Mouse (Mus musculus) stomach, embryonic 14.5 days (tissue): ENCODE measurements around the gene Akr1b3. TPM values are rescaled to one million over a fixed set of nuclear protein-coding genes. Genes with fewer than 3 reads are reported as not detected.

Experiments used
- ATAC-seq: fragments of 200-750 bp; cut with Nextera tagmentation; 2 replicates; pipeline ENCODE4 v1.8.0; 2017; ENCODE audit warnings: low read depth, moderate TSS enrichment; ENCODE audit not compliant: insufficient number of reproducible peaks, insufficient read depth, low FRiP score
- H3K27ac ChIP-seq: fragments of 300-500 bp; sonication (generic); 2 replicates; pipeline ENCODE4 v1.5.1; 2014; ENCODE audit warnings: mild to moderate bottlenecking, low read length, moderate library complexity, mixed read lengths
- H3K27me3 ChIP-seq: fragments of 300-500 bp; sonication (generic); 2 replicates; pipeline ENCODE4 v1.6.1; 2014; ENCODE audit warnings: low read length, control low read depth, mixed read lengths; ENCODE audit not compliant: control insufficient read depth, insufficient read depth
- H3K36me3 ChIP-seq: fragments of 300-500 bp; sonication (generic); 2 replicates; pipeline ENCODE4 v1.6.1; 2014; ENCODE audit warnings: mild to moderate bottlenecking, control low read depth, low read length, moderate library complexity, mixed read lengths; ENCODE audit not compliant: control insufficient read depth, insufficient read depth
- H3K4me1 ChIP-seq: fragments of 300-500 bp; sonication (generic); 2 replicates; pipeline ENCODE4 v1.6.1; 2014; ENCODE audit warnings: low read length, control low read depth, mixed read lengths; ENCODE audit not compliant: control insufficient read depth, insufficient read depth
- H3K4me2 ChIP-seq: fragments of 300-500 bp; sonication (generic); replicated peaks from 2 replicates; pipeline ENCODE4 v1.6.1; 2014; ENCODE audit warnings: low read depth, low read length, control low read depth
- H3K4me3 ChIP-seq: fragments of 300-500 bp; sonication (generic); 2 replicates; pipeline ENCODE4 v1.5.1; 2014; ENCODE audit warnings: low read depth, low read length, control low read depth
- H3K9ac ChIP-seq: fragments of 300-500 bp; sonication (generic); replicated peaks from 2 replicates; pipeline ENCODE4 v1.6.1; 2014; ENCODE audit warnings: low read depth, mild to moderate bottlenecking, control low read depth, low read length, moderate library complexity, mixed read lengths
- H3K9me3 ChIP-seq: fragments of 300-500 bp; sonication (generic); 2 replicates; pipeline ENCODE4 v1.6.1; 2016; ENCODE audit warnings: low read depth, low read length, control low read depth; ENCODE audit not compliant: control insufficient read depth
- WGBS: fragments of 180-500 bp; shearing (Covaris S2); extraction: QIAGEN DNeasy Blood & Tissue Kit; methylation state at CpG from one replicate; pipeline ENCODE4 v1.1.7; 2014; 5-methylcytosine and 5-hydroxymethylcytosine counted together
- polyA plus RNA-seq: library from polyadenylated mRNA; unstranded; fragments of >200 nt; fragmentation: Nextera tagmentation; extraction: Ambion mirVana; gene quantifications from 2 replicates; pipeline ENCODE4 v1.2.1, GENCODE M21; 2014

Akr1b3 gene
- polyA plus RNA-seq, 1 experiment from 2014 or later, result 130 TPM

DNA sequence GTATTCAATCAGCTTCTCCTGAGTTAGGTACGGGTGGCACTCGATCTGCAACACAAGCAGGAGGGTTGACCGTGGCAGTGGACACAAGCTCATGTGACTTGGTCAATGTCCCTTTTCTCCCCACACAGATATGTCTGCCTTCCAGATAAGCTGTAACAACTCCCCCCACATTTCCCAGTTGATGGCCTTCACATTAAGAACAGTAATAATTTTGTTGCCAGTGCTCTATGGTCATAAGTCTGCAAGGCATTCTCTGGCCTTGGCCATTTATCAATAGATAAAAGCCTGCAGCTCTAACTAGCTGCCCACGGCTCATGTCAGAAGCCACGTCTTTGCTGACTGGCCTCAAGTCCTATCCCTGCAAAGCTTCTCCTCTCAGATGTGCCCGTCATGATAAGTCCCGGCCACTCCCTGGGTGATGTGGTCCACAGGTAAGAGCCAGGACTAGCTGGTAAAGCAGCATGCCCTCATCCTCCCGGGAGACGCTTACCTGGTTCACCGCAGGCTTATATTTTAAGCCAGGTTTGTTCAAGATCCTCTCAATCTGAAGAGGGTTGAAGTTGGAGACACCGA lies 7.2 kb downstream of the Akr1b3 start:
- H3K36me3 ChIP-seq, result peaks cover 17% of the 10 kb centered on the region; the same call in 1 of the 2 replicates
- ATAC-seq, result no peak
- no peak overlapping the region for H3K9ac ChIP-seq
- H3K27ac ChIP-seq, result no peak overlapping the region
- H3K9me3 ChIP-seq, result no peaks in the 10 kb centered on the region
- 92% methylated on average over 11 of the region's 11 CpGs for WGBS
- H3K27me3 ChIP-seq, result no peaks in the 10 kb centered on the region
- H3K4me2 ChIP-seq, result no peak overlapping the region
- H3K4me3 ChIP-seq, result no peak overlapping the region
- H3K4me1 ChIP-seq, result no peaks in the 10 kb centered on the region

GRCm38 (mm10) chr6:34309526-34309925 lies 7.8 kb downstream of the Akr1b3 start:
- WGBS, result 87% methylated on average over 6 of the region's 6 CpGs
- H3K27ac ChIP-seq, result no peak overlapping the region
- H3K27me3 ChIP-seq, result no peaks in the 10 kb centered on the region
- H3K4me2 ChIP-seq, result no peak overlapping the region
- H3K9me3 ChIP-seq, result no peaks in the 10 kb centered on the region
- H3K36me3 ChIP-seq, result peaks cover 17% of the 10 kb centered on the region; the same call in 1 of the 2 replicates
- no peak overlapping the region for H3K4me3 ChIP-seq
- ATAC-seq, result no peak
- H3K9ac ChIP-seq, result no peak overlapping the region
- no peaks in the 10 kb centered on the region for H3K4me1 ChIP-seq

DNA sequence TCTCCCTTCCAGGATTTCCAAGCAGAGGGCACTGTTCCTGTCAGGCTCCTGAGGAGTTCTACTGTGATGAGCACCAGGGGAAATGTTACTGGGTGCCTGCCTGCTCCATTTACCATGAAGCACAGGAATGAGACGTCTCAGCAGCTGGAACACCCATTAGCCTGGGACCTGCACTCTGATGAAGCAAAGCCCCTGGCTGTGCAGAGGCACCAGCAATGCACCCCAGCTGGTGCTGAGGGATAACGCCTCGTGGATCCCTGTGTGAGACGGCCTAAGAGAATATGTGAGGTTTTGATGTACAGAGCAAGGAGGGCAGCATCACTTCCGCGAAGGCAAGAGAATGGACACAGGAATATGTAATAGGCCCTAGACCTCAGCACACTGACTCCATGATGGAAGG lies 10.5 kb downstream of the Akr1b3 start:
- no peaks in the 10 kb centered on the region for H3K9me3 ChIP-seq
- no peak overlapping the region for H3K27ac ChIP-seq
- WGBS, result 86% methylated on average over 6 of the region's 6 CpGs
- H3K27me3 ChIP-seq, result no peaks in the 10 kb centered on the region
- ATAC-seq, result no peak
- no peak overlapping the region for H3K4me2 ChIP-seq
- H3K4me3 ChIP-seq, result no peak overlapping the region
- peaks cover 17% of the 10 kb centered on the region; the same call in 1 of the 2 replicates for H3K36me3 ChIP-seq
- H3K4me1 ChIP-seq, result no peaks in the 10 kb centered on the region
- no peak overlapping the region for H3K9ac ChIP-seq

DNA sequence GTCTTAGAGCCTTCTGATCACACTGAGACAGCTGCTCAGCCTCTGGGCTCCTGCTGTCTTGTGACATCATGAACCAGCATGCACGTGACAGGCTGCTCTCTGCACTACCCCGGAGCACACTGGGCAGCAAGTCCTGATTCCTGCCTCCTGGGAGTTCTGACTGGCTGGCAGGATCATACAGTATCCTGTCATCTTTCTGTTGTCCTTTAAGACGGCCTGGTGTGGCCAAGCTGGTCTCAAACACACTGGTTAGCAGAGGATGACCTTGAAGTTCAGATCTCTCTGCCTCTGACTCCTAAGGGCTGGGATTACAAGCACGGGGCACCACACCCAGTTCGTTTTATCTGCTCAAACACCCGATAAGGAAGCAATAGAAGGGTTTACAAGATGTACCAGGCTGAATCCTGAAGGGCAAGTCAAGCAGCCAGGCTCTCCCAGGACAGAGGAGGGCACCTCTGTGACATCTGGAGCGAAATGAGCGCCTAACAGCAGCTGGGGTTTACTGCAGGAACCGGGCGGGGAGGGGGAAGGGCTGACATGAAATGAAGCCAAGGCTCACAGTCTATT lies 12.5 kb downstream of the Akr1b3 start:
- ATAC-seq, result no peak
- H3K36me3 ChIP-seq, result peaks cover 11% of the 10 kb centered on the region; the same call in 1 of the 2 replicates
- H3K4me2 ChIP-seq, result no peak overlapping the region

GRCm38 (mm10) chr6:34297055-34297454 lies 20.2 kb downstream of the Akr1b3 start:
- Histone ChIP-seq H3K27me3 (no peaks in the 10 kb centered on the region), H3K27ac (no peak overlapping the region), H3K4me3 (no peak overlapping the region), H3K9ac (no peak overlapping the region), H3K4me1 (no peaks in the 10 kb centered on the region), H3K4me2 (no peak overlapping the region), H3K36me3 (no peaks in the 10 kb centered on the region), H3K9me3 (no peaks in the 10 kb centered on the region)
- ATAC-seq, result no peak
- WGBS, result 89% methylated on average over 3 of the region's 3 CpGs

More for the DNA sequence above, 12.5 kb downstream of the Akr1b3 start:
- H3K9ac ChIP-seq, result no peak overlapping the region
- H3K4me3 ChIP-seq, result no peak overlapping the region
- no peaks in the 10 kb centered on the region for H3K27me3 ChIP-seq
- 73% methylated on average over 10 of the region's 10 CpGs for WGBS
- no peaks in the 10 kb centered on the region for H3K9me3 ChIP-seq
- no peaks in the 10 kb centered on the region for H3K4me1 ChIP-seq
- H3K27ac ChIP-seq, result no peak overlapping the region

GRCm38 (mm10) chr6:34295437-34295836 lies 21.8 kb downstream of the Akr1b3 start:
- no peaks in the 10 kb centered on the region for H3K9me3 ChIP-seq
- WGBS, result 90% methylated on average over 9 of the region's 9 CpGs
- no peak overlapping the region for H3K9ac ChIP-seq
- H3K36me3 ChIP-seq, result no peaks in the 10 kb centered on the region
- H3K27me3 ChIP-seq, result no peaks in the 10 kb centered on the region
- no peak for ATAC-seq
- H3K27ac ChIP-seq, result no peak overlapping the region
- H3K4me3 ChIP-seq, result no peak overlapping the region
- no peaks in the 10 kb centered on the region for H3K4me1 ChIP-seq
- no peak overlapping the region for H3K4me2 ChIP-seq

GRCm38 (mm10) chr6:34292882-34293487 lies 24.3 kb downstream of the Akr1b3 start:
- 29% methylated on average over 9 of the region's 9 CpGs for WGBS
- no peaks in the 10 kb centered on the region for H3K36me3 ChIP-seq

DNA sequence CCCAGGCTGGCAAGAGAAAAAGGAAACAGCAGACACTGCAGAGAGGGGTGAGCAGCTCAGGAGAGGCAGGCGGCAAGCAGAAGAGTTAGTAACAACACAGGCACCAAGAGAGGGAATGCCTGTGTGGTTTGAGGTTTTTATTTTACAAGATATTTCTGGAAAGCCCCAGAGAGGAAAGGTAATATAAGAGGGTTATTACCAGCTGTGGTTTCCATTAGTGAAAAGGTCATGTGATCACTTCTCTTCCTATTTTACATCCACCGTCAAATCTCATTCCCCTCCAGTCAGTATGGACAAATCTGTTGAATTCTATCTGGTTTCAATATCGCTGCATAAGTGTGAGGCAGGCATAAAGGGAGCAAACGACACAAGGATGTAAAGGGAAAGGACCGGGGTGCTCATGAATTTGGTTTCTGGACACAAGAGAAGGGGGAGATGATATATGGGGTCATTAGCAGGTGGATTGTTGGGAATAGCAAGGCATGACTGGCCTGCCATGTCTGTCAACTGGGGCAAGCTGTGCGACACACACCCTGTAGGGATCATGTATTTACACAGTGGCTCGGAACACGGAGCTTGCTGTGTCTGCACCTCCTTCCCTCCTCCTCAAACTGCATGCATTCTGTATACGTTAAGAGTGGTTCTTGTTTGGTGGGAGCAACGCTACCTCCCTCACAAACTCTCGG lies 24.9 kb downstream of the Akr1b3 start:
- no peak overlapping the region for H3K27ac ChIP-seq

More at GRCm38 (mm10) chr6:34292882-34293487, 24.3 kb downstream of the Akr1b3 start:
- no peaks in the 10 kb centered on the region for H3K4me1 ChIP-seq
- H3K9ac ChIP-seq, result no peak overlapping the region
- no peak overlapping the region for H3K4me2 ChIP-seq
- ATAC-seq, result peak; percentile 85
- H3K4me3 ChIP-seq, result no peak overlapping the region
- no peaks in the 10 kb centered on the region for H3K9me3 ChIP-seq
- no peak overlapping the region for H3K27ac ChIP-seq
- H3K27me3 ChIP-seq, result no peaks in the 10 kb centered on the region

More for the DNA sequence above, 24.9 kb downstream of the Akr1b3 start:
- H3K27me3 ChIP-seq, result no peaks in the 10 kb centered on the region
- H3K9ac ChIP-seq, result no peak overlapping the region
- no peak overlapping the region for H3K4me3 ChIP-seq
- no peaks in the 10 kb centered on the region for H3K4me1 ChIP-seq
- no peaks in the 10 kb centered on the region for H3K9me3 ChIP-seq
- 0 out of 2 replicates have a peak, but pooled peaks have one; percentile 18 for ATAC-seq
- no peaks in the 10 kb centered on the region for H3K36me3 ChIP-seq
- no peak overlapping the region for H3K4me2 ChIP-seq
- WGBS, result 60% methylated on average over 11 of the region's 11 CpGs
